Mouse (Mus musculus): ENCODE data around the gene Tmem63a.

DNA sequence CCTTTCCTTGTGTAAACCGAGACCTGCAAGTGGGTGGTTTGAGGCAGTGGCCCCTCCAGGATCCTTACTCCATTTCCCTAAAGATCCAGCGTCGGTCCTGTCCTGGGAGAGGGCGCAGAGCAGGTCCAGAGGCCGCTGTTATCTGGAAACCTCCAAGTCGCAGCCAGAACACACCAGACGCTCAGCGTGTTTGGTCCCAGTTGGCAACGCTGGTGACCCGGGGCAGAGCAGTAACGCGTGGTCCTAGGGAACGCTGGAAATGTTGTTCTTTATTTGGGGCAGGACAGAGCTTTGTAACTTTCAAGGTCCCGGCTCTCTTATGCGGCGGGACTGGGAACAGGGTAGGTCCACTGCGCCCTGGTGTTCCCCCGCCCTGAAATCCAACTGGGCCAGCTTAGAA lies 418 bp upstream of the Tmem63a start:
- TF ChIP-seq CTCF (IDR thresholded peaks at IDR 0.05; ENCODE audit: insufficient read depth, low read depth, low read length), result no peak
- no peak for TF ChIP-seq POLR2A (IDR thresholded peaks at IDR 0.05; ENCODE audit: insufficient read depth, low read depth, low read length)
